Mouse (Mus musculus) G1E (cell line): ENCODE data around the gene Grin2d.

Experiments
- CTCF ChIP-seq: IDR thresholded peaks from 2 replicates; pipeline ENCODE4 v1.5.1; 2012; ENCODE audit warnings: low read depth, low read length, inconsistent platforms, mixed read lengths
- GATA1 ChIP-seq: IDR thresholded peaks from 2 replicates; pipeline ENCODE4 v1.6.1; 2012; ENCODE audit warnings: borderline replicate concordance, low read length, inconsistent platforms, mixed read lengths
- POLR2AphosphoS5 ChIP-seq: IDR thresholded peaks from 2 replicates; pipeline ENCODE4 v1.6.1; 2012; ENCODE audit warnings: low read depth, low read length, inconsistent platforms; ENCODE audit not compliant: insufficient replicate concordance

- TF ChIP-seq CTCF (no peak), GATA1 (no peak), POLR2AphosphoS5 (no peak)
Measured at GRCm38 (mm10) chr7:45870282-45871058, 7.7 kb downstream of the Grin2d start.
